Mouse (Mus musculus) erythroblast, adult 5-6 weeks (primary cell): ENCODE data around the gene Vmn1r212. TPM values are rescaled to one million over a fixed set of nuclear protein-coding genes. Genes with fewer than 3 reads are reported as not detected.
"Not testable (repeated sequence)": the region's sequence is repeated elsewhere in the genome, so short reads cannot be mapped to it uniquely, and the experiment has no call there.

ENCODE experiments used
- ATAC-seq: replicated peaks from 2 replicates; pipeline ENCODE4 v1.8.0; 2016; ENCODE audit warnings: moderate number of reproducible peaks, mild to moderate bottlenecking, moderate TSS enrichment, inconsistent platforms; ENCODE audit not compliant: poor library complexity, low FRiP score, severe bottlenecking
- total RNA-seq, 2 experiments: library from RNA; stranded (forward) in 1 of 2; stranded (reverse) in 1 of 2; fragments of 150-400 nt in 1 of 2; fragments of 200-764, 138-1000 nt in 1 of 2; gene quantifications; 2 replicates each; pipeline versions ENCODE4 v1.2.3 to v1.2.4; 2015 to 2017; ENCODE audit warnings: low replicate concordance in 2 of 2

Vmn1r212 gene
- total RNA-seq (2015; ENCODE audit: low replicate concordance) = not detected in 2 replicates
- not detected in 2 replicates for total RNA-seq (2017; ENCODE audit: low replicate concordance)

GRCm38 (mm10) chr13:22884105-22884504, at the start of gene Vmn1r212:
Gene Vmn1r212, minus strand, starts transcription at chr13:22884205.
- no peak for ATAC-seq

- ATAC-seq = no peak
These were observed 4.7 kb downstream of the Vmn1r212 start for GRCm38 (mm10) chr13:22879257-22879656.

DNA sequence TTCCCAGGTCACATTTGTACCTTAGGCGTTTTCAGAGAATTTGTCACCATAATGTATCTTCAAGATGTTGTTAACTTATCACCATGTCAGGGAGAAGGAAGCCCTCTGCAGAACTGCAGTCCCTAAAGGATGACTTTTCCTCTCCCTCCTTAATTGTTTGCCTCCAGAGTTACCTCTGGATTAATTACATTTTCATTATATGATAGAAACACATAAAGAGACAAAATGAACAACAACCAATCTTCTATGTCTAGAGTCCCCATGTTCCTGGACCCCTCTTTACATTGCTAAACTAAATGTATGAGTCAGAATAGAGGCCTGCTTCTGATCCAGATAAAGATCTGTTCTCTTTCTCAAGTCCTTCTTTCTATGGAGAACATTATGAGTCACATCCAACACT, 26.5 kb downstream of the Vmn1r212 start, which contains the start of gene Vmn1r211:
Gene Vmn1r211, minus strand, starts transcription at position 101 of the 400 bp plus-strand sequence.
- no peak for ATAC-seq

DNA sequence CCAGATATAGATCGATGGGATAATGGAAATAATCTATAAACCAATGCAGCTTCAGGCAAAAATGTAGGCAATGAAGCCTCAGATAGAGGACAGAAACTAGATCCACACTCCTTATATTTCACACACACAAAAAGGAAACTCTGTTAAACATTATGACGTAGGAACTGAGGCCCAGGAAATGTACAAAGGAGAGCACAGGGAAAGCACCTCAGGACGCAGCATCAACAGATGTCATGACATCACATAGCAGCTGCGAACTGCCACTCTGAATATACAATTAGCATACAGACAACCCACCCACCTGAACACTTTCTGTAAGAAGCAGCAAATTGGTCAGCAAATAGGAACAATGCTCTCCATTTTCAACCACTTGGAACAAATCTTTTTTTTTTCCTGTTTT, 29.2 kb downstream of the Vmn1r212 start:
- no peak for ATAC-seq

- no peak for ATAC-seq
These were observed 37.2 kb downstream of the Vmn1r212 start for GRCm38 (mm10) chr13:22846798-22847197.

- not testable (repeated sequence) for ATAC-seq
These were observed 39.7 kb downstream of the Vmn1r212 start for GRCm38 (mm10) chr13:22844304-22844703.

Other genes with a start within 250 kb of the Vmn1r212 start
- not detected in 2 replicates for gene Vmn1r207-ps, start 154.6 kb downstream of the Vmn1r212 start, total RNA-seq (2015; ENCODE audit: low replicate concordance)
- gene Vmn1r207-ps, start 154.6 kb downstream of the Vmn1r212 start, total RNA-seq (2017; ENCODE audit: low replicate concordance) = not detected in 2 replicates
- gene Vmn1r208, start 106.8 kb downstream of the Vmn1r212 start, total RNA-seq (2015; ENCODE audit: low replicate concordance) = not detected in 2 replicates
- gene Vmn1r208, start 106.8 kb downstream of the Vmn1r212 start, total RNA-seq (2017; ENCODE audit: low replicate concordance) = not detected in 2 replicates
- not detected in 2 replicates for gene Vmn1r209, start 74.5 kb downstream of the Vmn1r212 start, total RNA-seq (2015; ENCODE audit: low replicate concordance)
- not detected in 2 replicates for gene Vmn1r209, start 74.5 kb downstream of the Vmn1r212 start, total RNA-seq (2017; ENCODE audit: low replicate concordance)
- gene Vmn1r210, start 52.9 kb downstream of the Vmn1r212 start, total RNA-seq (2015; ENCODE audit: low replicate concordance) = not detected in 2 replicates
- not detected in 2 replicates for gene Vmn1r210, start 52.9 kb downstream of the Vmn1r212 start, total RNA-seq (2017; ENCODE audit: low replicate concordance)
- gene Vmn1r211, start 26.6 kb downstream of the Vmn1r212 start, total RNA-seq (2015; ENCODE audit: low replicate concordance) = not detected in 2 replicates
- not detected in 2 replicates for gene Vmn1r211, start 26.6 kb downstream of the Vmn1r212 start, total RNA-seq (2017; ENCODE audit: low replicate concordance)
- gene Vmn1r213, start 123.5 kb upstream of the Vmn1r212 start, total RNA-seq (2015; ENCODE audit: low replicate concordance) = not detected in 2 replicates
- gene Vmn1r213, start 123.5 kb upstream of the Vmn1r212 start, total RNA-seq (2017; ENCODE audit: low replicate concordance) = 0.70 TPM in 1 of 2 replicates, not detected in the other
- gene Vmn1r214, start 146.2 kb upstream of the Vmn1r212 start, total RNA-seq (2015; ENCODE audit: low replicate concordance) = not detected in 2 replicates
- not detected in 2 replicates for gene Vmn1r214, start 146.2 kb upstream of the Vmn1r212 start, total RNA-seq (2017; ENCODE audit: low replicate concordance)
- gene Vmn1r215, start 183.8 kb upstream of the Vmn1r212 start, total RNA-seq (2015; ENCODE audit: low replicate concordance) = not detected in 2 replicates
- not detected in 2 replicates for gene Vmn1r215, start 183.8 kb upstream of the Vmn1r212 start, total RNA-seq (2017; ENCODE audit: low replicate concordance)
- gene Vmn1r217, start 234.0 kb upstream of the Vmn1r212 start, total RNA-seq (2015; ENCODE audit: low replicate concordance) = not detected in 2 replicates
- gene Vmn1r217, start 234.0 kb upstream of the Vmn1r212 start, total RNA-seq (2017; ENCODE audit: low replicate concordance) = under 0.01 and 0.09 TPM in 2 replicates
- not detected in 2 replicates for gene Vmn1r218, start 248.9 kb upstream of the Vmn1r212 start, total RNA-seq (2015; ENCODE audit: low replicate concordance)
- 0.14 TPM in 1 of 2 replicates, not detected in the other for gene Vmn1r218, start 248.9 kb upstream of the Vmn1r212 start, total RNA-seq (2017; ENCODE audit: low replicate concordance)